Mouse (Mus musculus): ENCODE data around the gene Hsph1. TPM values are rescaled to one million over a fixed set of nuclear protein-coding genes. Genes with fewer than 3 reads are reported as not detected.
A peak's percentile ranks its signal among the peaks of the same experiment; 100 is the strongest.

The Hsph1 gene
- polyA plus RNA-seq, 1 experiment, result 2.8 TPM

DNA sequence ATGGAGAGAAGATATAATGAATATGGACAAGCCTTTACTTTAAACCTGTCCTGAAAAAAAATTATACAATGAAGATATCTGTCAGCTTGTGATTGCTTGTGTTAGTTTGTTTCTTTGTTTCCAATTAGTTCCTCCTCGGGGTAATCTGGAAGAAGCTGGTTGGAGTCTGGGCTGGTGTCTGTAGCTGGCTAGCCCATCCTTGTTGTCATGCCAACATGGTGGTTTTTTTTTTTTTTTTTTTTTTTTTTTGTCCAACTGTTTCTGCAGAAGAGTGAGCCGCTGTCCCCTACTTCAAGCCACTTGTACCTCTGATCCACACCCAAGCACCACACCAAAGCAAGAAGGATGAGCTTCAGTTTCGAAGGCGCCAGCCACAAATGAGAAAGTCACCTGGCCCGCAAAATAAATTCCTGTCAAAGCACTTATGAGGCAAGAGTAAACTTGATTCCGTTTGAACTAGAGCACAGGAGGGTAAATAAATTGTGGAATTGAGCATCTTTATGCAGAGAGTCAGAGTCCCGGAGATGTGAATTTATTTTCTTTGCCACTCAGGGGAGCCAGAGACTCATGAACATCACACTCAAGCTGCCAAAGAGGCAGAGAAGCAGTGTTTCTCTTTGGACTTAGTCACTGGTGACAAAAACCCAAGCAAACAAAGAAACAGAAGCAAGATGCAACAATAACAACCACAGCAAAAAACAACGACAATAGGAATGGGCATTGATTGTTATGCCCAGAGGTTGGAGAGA, 11.4 kb upstream of the Hsph1 start:
- Histone ChIP-seq H3K4me1 (ENCODE audit: control insufficient read depth) (peaks cover 60% of the 10 kb centered on the region), H3K4me3 (replicated peaks) (no peak overlapping the region), H3K36me3 (ENCODE audit: control insufficient read depth) (no peaks in the 10 kb centered on the region), H3K27me3 (ENCODE audit: control insufficient read depth) (no peaks in the 10 kb centered on the region), H3K9me3 (ENCODE audit: control insufficient read depth, low read length) (no peaks in the 10 kb centered on the region)
- TF ChIP-seq TAL1 (IDR thresholded peaks at IDR 0.05; ENCODE audit: low read length), result no peak
- TF ChIP-seq GATA1 (IDR thresholded peaks at IDR 0.05; ENCODE audit: low read length), result no peak

DNA sequence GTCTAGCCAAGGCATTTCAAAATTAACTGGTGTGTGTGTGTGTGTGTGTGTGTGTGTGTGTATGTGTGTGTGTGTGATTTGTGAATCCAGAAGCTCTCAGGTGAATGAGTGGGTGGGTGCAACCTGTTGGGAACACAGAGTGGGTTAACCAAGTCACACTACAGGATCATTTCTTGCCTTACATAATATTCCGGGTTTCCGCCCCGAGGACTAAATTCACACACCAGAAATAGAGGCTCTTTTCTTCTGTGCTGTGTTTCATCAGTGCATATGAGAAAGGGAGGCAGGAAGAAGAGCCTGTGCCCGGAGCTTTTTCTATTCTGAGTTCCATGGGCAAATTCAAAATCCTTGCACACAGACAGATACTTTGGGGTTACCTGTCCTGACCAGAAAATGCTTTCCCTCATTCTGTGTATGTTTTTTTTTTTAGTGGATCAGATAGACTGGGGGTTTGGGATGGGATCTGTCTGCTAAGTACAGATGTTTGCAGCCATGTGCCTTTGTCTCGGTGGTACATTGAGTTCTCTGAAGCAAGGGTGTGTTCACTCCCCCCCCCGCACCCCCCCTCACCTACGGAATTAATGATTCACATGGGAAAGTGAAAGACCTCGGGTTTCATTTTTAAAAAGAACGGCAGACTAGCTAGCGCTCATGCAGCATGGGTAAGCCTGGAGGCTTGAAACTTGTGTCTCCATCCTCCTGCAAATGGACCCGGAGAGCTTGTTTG, 6.8 kb upstream of the Hsph1 start:
- H3K9me3 ChIP-seq (ENCODE audit: control insufficient read depth, low read length), result no peaks in the 10 kb centered on the region
- H3K4me3 ChIP-seq (replicated peaks), result no peak overlapping the region
- H3K27me3 ChIP-seq (ENCODE audit: control insufficient read depth), result no peaks in the 10 kb centered on the region
- H3K36me3 ChIP-seq (ENCODE audit: control insufficient read depth), result no peaks in the 10 kb centered on the region
- TF ChIP-seq TAL1 (IDR thresholded peaks at IDR 0.05; ENCODE audit: low read length) (no peak), GATA1 (IDR thresholded peaks at IDR 0.05; ENCODE audit: low read length) (no peak)
- peaks cover 55% of the 10 kb centered on the region for H3K4me1 ChIP-seq (ENCODE audit: control insufficient read depth)

DNA sequence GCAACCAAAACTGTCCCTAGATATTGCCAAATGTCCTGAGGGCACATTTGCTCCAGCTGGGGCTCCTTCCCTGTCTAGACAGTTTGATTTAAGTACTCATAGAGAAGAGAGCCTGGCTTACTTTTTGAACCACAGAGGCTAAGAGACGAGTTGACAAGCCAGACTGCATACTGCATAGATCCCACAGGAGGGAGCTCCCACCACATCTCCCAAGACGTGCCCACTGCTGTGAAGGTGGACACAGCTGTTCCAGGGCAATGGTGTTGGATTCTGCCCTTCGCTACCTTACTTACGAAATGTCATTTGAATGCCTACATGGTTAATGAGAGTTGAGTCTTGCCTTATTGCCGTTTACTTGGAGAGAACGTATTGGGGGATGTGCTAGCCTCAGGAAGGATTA, 6.2 kb upstream of the Hsph1 start:
- Histone ChIP-seq H3K9me3 (ENCODE audit: control insufficient read depth, low read length) (no peaks in the 10 kb centered on the region), H3K36me3 (ENCODE audit: control insufficient read depth) (no peaks in the 10 kb centered on the region), H3K27me3 (ENCODE audit: control insufficient read depth) (no peaks in the 10 kb centered on the region), H3K4me3 (replicated peaks) (peak overlapping the region; percentile 42), H3K4me1 (ENCODE audit: control insufficient read depth) (peaks cover 51% of the 10 kb centered on the region)
- TF ChIP-seq TAL1 (IDR thresholded peaks at IDR 0.05; ENCODE audit: low read length) (no peak), GATA1 (IDR thresholded peaks at IDR 0.05; ENCODE audit: low read length) (no peak)

DNA sequence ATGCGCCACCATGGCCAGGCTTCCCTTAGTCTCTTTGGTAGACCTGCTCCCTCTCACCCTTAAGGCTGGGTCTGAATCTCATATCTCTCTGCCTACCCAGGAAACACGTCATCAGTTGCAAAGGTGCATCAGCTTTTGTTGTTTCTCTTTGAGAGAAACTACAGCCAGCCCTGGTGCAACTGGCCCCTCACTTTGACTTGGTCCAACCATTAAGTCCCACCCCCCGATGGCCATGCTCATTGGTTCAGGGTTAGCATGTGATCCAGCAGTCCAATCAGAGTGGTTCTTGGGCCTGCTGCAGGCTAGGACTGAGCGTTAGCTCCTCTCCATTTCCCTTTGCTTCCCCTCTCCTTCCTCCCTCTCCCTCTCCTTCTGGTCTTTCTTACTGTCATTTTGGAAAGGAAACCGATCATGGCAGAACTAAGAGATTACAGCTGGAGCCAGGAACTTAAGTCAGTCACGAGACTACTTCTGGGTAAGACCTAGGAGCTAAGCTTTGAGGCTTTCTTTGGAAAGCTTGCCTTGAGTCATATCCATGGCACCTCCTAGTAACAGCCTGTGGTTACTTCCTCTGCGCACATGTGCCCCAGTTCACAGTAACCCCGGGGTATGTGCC, 5.2 kb upstream of the Hsph1 start:
- no peaks in the 10 kb centered on the region for H3K36me3 ChIP-seq (ENCODE audit: control insufficient read depth)
- peak overlapping the region; percentile 42 for H3K4me3 ChIP-seq (replicated peaks)
- peaks cover 53% of the 10 kb centered on the region for H3K4me1 ChIP-seq (ENCODE audit: control insufficient read depth)
- no peaks in the 10 kb centered on the region for H3K27me3 ChIP-seq (ENCODE audit: control insufficient read depth)
- H3K9me3 ChIP-seq (ENCODE audit: control insufficient read depth, low read length), result no peaks in the 10 kb centered on the region
- TF ChIP-seq GATA1 (IDR thresholded peaks at IDR 0.05; ENCODE audit: low read length) (no peak), TAL1 (IDR thresholded peaks at IDR 0.05; ENCODE audit: low read length) (no peak)

DNA sequence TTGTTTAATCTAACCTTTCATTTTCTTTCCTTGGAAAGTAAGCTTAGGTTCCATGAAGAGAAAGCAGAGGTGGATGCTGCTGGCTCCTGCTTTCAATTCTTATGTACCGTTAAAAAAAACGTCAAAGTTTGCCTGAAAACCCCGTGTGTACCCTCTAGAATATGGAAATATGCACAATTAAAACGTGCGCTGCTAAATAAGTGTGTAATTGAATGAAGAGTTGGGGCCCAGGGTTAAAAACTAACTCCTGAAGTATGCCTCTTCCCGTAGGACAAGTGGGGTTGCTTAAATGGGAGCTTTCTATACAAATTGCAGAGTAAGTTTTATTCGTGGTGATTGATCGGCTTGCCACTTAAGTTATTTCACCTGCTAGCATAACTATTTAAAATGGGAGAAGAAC, 1.1 kb upstream of the Hsph1 start:
- H3K4me1 ChIP-seq (ENCODE audit: control insufficient read depth), result peaks cover 58% of the 10 kb centered on the region
- no peaks in the 10 kb centered on the region for H3K27me3 ChIP-seq (ENCODE audit: control insufficient read depth)
- peaks cover 17% of the 10 kb centered on the region for H3K36me3 ChIP-seq (ENCODE audit: control insufficient read depth)
- no peaks in the 10 kb centered on the region for H3K9me3 ChIP-seq (ENCODE audit: control insufficient read depth, low read length)
- TF ChIP-seq GATA1 (IDR thresholded peaks at IDR 0.05; ENCODE audit: low read length) (no peak), TAL1 (IDR thresholded peaks at IDR 0.05; ENCODE audit: low read length) (no peak)
- H3K4me3 ChIP-seq (replicated peaks), result peak overlapping the region; percentile 97

DNA sequence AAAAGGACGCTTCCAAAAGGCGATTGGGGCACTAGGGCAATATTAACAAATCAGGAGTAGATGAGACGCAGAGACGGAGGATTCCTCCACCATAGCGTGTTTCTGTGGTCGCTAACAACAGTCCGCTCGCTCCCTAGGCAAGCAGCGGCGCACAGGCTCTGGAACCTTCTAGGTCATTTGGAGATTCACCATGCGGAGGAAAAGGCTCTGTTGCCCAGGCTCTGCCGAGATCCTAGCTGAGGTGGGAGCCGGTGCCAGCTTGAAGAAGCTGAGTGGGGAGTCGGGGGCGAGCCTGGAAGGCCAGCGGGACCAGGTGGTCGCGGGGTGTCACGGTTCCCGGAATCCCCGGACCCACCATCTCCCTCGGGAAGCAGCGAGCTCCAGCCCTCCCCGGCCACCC, 620 bp downstream of the Hsph1 start:
- peak overlapping the region; percentile 97 for H3K4me3 ChIP-seq (replicated peaks)
- H3K4me1 ChIP-seq (ENCODE audit: control insufficient read depth), result peaks cover 46% of the 10 kb centered on the region
- TF ChIP-seq GATA1 (IDR thresholded peaks at IDR 0.05; ENCODE audit: low read length) (no peak), TAL1 (IDR thresholded peaks at IDR 0.05; ENCODE audit: low read length) (no peak)
- H3K9me3 ChIP-seq (ENCODE audit: control insufficient read depth, low read length), result no peaks in the 10 kb centered on the region
- peaks cover 35% of the 10 kb centered on the region for H3K36me3 ChIP-seq (ENCODE audit: control insufficient read depth)
- no peaks in the 10 kb centered on the region for H3K27me3 ChIP-seq (ENCODE audit: control insufficient read depth)

DNA sequence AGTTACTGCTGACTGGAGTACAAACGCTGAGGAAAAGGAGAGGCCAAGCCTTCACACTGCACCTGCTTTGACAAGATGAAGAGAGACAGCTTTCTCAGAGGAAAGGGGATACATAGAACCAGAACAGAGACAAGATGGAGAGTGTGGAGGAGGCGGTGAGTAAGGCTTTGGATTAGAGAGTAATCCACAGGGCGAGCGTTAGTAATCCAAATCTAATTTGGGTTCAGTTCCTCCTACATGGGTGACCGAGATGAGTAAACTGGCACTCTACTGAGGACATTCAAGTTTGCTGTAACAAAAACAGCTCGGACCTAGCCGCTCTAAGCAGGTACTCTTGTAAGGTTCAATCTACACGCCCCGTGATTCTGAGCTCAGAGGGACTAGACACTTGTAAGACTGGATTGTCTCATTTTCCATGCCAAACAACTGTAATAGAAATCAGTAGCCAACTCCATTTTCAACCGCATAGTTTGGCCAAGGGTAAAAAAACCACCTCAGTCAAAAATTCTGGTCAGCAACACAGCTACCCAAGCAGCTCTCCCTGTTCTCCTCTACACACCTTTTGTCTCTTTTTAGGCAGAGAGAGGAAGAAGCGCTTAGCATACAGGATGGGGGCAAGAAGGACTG, 1.7 kb downstream of the Hsph1 start:
- TF ChIP-seq GATA1 (IDR thresholded peaks at IDR 0.05; ENCODE audit: low read length), result no peak
- no peak for TF ChIP-seq TAL1 (IDR thresholded peaks at IDR 0.05; ENCODE audit: low read length)
- Histone ChIP-seq H3K4me3 (replicated peaks) (peak overlapping the region; percentile 97), H3K9me3 (ENCODE audit: control insufficient read depth, low read length) (no peaks in the 10 kb centered on the region), H3K4me1 (ENCODE audit: control insufficient read depth) (peaks cover 46% of the 10 kb centered on the region), H3K27me3 (ENCODE audit: control insufficient read depth) (no peaks in the 10 kb centered on the region), H3K36me3 (ENCODE audit: control insufficient read depth) (peaks cover 45% of the 10 kb centered on the region)

DNA sequence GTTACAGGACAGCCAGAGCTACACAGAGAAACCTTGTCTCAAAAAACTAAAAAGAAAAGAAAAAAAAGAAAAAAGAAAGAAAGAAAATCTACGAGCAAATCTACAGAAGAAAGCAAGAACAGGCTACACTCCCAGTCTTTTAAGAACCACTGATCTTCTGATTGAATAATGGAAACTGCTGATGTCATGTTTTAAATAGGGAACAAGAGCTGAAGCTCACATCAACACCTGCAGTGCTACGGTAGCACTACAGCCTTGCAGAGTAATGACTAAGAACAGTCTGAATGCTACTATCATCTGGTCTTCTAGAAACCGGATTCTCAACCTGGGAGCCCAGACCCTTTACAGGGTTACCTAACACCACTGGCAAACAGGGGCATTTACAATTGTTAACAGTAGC, 10.6 kb downstream of the Hsph1 start:
- H3K4me1 ChIP-seq (ENCODE audit: control insufficient read depth), result peaks cover 34% of the 10 kb centered on the region
- no peak for TF ChIP-seq TAL1 (IDR thresholded peaks at IDR 0.05; ENCODE audit: low read length)
- no peak for TF ChIP-seq GATA1 (IDR thresholded peaks at IDR 0.05; ENCODE audit: low read length)
- H3K9me3 ChIP-seq (ENCODE audit: control insufficient read depth, low read length), result no peaks in the 10 kb centered on the region
- H3K4me3 ChIP-seq (replicated peaks), result no peak overlapping the region
- no peaks in the 10 kb centered on the region for H3K27me3 ChIP-seq (ENCODE audit: control insufficient read depth)
- peaks cover 93% of the 10 kb centered on the region for H3K36me3 ChIP-seq (ENCODE audit: control insufficient read depth)

All from erythroblast, embryonic 14.5 days (primary cell).